ENCODE assay signal across 24 mouse cellular contexts in the genomic region with DNA sequence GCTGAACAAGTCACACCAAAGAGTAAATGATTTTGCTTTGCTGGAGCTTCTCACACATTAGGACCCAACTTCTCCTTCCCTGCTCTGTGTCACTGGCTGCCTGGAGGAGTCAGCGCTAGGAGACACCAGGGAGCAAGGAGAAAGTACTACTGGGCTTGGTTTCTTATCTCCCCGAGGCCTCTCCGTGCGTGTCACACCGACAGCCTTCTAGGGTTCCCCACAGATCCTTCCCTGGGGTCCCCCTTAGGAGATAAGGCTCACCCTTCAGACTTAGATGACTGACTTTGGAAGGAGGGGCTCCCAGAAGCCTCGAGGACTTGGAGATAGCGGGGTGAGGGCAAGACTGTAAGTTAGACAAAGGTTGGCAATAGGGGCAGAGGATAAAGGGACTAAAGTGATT. TPM values are rescaled to one million over a fixed set of nuclear protein-coding genes. Genes with fewer than 3 reads are reported as not detected.
A peak's percentile ranks its signal among the peaks of the same experiment; 100 is the strongest.
DNase-seq lines count a peak whose midpoint lies in the region; ATAC-seq lines count a peak whose summit lies in the region.
"Had no signal": no experiment of that assay in that cellular context is flagged by ENCODE, and none has a peak within 500 bp of the region (broad histone marks: within the 10 kb centered on the region; RNA-seq: fewer than 3 reads in every experiment).

No protein-coding gene starts in this region.

- H3K27me3 ChIP-seq in forebrain, embryonic 11.5 days (ENCODE audit: control insufficient read depth, insufficient read depth, low read length), result no peaks in the 10 kb centered on the region
- H3K27me3 ChIP-seq in forebrain, embryonic 15.5 days, result no peaks in the 10 kb centered on the region
- H3K27me3 ChIP-seq in midbrain, embryonic 11.5 days (ENCODE audit: control insufficient read depth, insufficient read depth, low read length), result no peaks in the 10 kb centered on the region
- no peaks in the 10 kb centered on the region for H3K27me3 ChIP-seq in midbrain, embryonic 15.5 days (replicated peaks)
- no peaks in the 10 kb centered on the region for H3K27me3 ChIP-seq in liver, embryonic 16.5 days (ENCODE audit: control insufficient read depth, insufficient read depth, low read depth, low read length)
- H3K27me3 ChIP-seq in kidney, embryonic 16.5 days (ENCODE audit: insufficient read depth, low read length), result no peaks in the 10 kb centered on the region
- H3K27me3 ChIP-seq: CH12.LX; heart, embryonic 13.5 days; megakaryocyte, embryonic 14.5 days; neural tube, embryonic 15.5 days had no signal

- no peak overlapping the region for H3K9ac ChIP-seq in forebrain, embryonic 11.5 days (ENCODE audit: low read length)
- H3K9ac ChIP-seq in forebrain, embryonic 15.5 days (replicated peaks), result no peak overlapping the region
- no peak overlapping the region for H3K9ac ChIP-seq in midbrain, embryonic 11.5 days (ENCODE audit: low read length)
- no peak overlapping the region for H3K9ac ChIP-seq in midbrain, embryonic 15.5 days
- no peak overlapping the region for H3K9ac ChIP-seq in liver, embryonic 16.5 days (ENCODE audit: low read depth, low read length)
- H3K9ac ChIP-seq in kidney, embryonic 16.5 days (replicated peaks; ENCODE audit: low read length), result no peak overlapping the region
- H3K9ac ChIP-seq: heart, embryonic 13.5 days; hindbrain, embryonic 14.5 days; lung, embryonic 14.5 days; neural tube, embryonic 15.5 days had no signal

- peak; percentile 4 for DNase-seq in forebrain, embryonic 11.5 days (ENCODE audit: low spot score)
- peak; percentile 69 for DNase-seq in midbrain, embryonic 11.5 days (ENCODE audit: low spot score, missing footprints)
- no peak for DNase-seq in thymus, postnatal 25 days
- DNase-seq: adrenal gland, adult 8-10 months; cerebellum, adult 8-10 months; cerebellum, postnatal 25 days; heart, postnatal 10 days; kidney, adult 9 months; kidney, postnatal 14 days; left cerebral cortex, postnatal 4 days; lung, embryonic 14.5 days; midbrain, embryonic 14.5 days; retina, postnatal 1 day; right cerebral cortex, postnatal 14 days had no signal

- no peak overlapping the region for H3K27ac ChIP-seq in forebrain, embryonic 11.5 days (ENCODE audit: low read depth, low read length)
- no peak overlapping the region for H3K27ac ChIP-seq in forebrain, embryonic 15.5 days (replicated peaks)
- no peak overlapping the region for H3K27ac ChIP-seq in midbrain, embryonic 11.5 days (ENCODE audit: low read depth, low read length)
- H3K27ac ChIP-seq in midbrain, embryonic 15.5 days, result no peak overlapping the region
- no peak overlapping the region for H3K27ac ChIP-seq in liver, embryonic 16.5 days (ENCODE audit: low read length)
- H3K27ac ChIP-seq in kidney, embryonic 16.5 days (ENCODE audit: low read length), result no peak overlapping the region
- H3K27ac ChIP-seq: heart, embryonic 13.5 days; hindbrain, embryonic 14.5 days; neural tube, embryonic 15.5 days had no signal

- H3K4me1 ChIP-seq in forebrain, embryonic 11.5 days (replicated peaks; ENCODE audit: control insufficient read depth, insufficient read depth, low read length), result peaks cover 15% of the 10 kb centered on the region; the same call in 1 of the 2 replicates
- H3K4me1 ChIP-seq in forebrain, embryonic 15.5 days, result peaks cover 22% of the 10 kb centered on the region
- H3K4me1 ChIP-seq in midbrain, embryonic 11.5 days (ENCODE audit: control insufficient read depth, insufficient read depth, low read length), result peaks cover 9% of the 10 kb centered on the region
- peaks cover 27% of the 10 kb centered on the region for H3K4me1 ChIP-seq in midbrain, embryonic 15.5 days
- H3K4me1 ChIP-seq in liver, embryonic 16.5 days (ENCODE audit: control insufficient read depth, low read depth, low read length), result peaks cover 12% of the 10 kb centered on the region
- peaks cover 9% of the 10 kb centered on the region; the same call in 1 of the 2 replicates for H3K4me1 ChIP-seq in kidney, embryonic 16.5 days (ENCODE audit: insufficient read depth, low read length)

- H3K4me2 ChIP-seq in forebrain, embryonic 11.5 days (ENCODE audit: low read depth, low read length, severe bottlenecking), result no peak overlapping the region
- H3K4me2 ChIP-seq in forebrain, embryonic 15.5 days (replicated peaks), result no peak overlapping the region
- no peak overlapping the region for H3K4me2 ChIP-seq in midbrain, embryonic 11.5 days
- no peak overlapping the region for H3K4me2 ChIP-seq in midbrain, embryonic 15.5 days
- peak overlapping the region; percentile 5; the same call in 1 of the 2 replicates for H3K4me2 ChIP-seq in liver, embryonic 16.5 days (ENCODE audit: low read depth, low read length)
- no peak overlapping the region for H3K4me2 ChIP-seq in kidney, embryonic 16.5 days (replicated peaks; ENCODE audit: low read depth, low read length)
- H3K4me2 ChIP-seq: heart, embryonic 13.5 days; hindbrain, embryonic 14.5 days; lung, embryonic 14.5 days; neural tube, embryonic 15.5 days had no signal

- WGBS in forebrain, embryonic 11.5 days, result 92% methylated on average over 7 of the region's 7 CpGs
- 93% methylated on average over 7 of the region's 7 CpGs for WGBS in forebrain, embryonic 15.5 days
- 95% methylated on average over 7 of the region's 7 CpGs for WGBS in midbrain, embryonic 11.5 days
- 91% methylated on average over 7 of the region's 7 CpGs for WGBS in midbrain, embryonic 15.5 days
- 16% methylated on average over 7 of the region's 7 CpGs for WGBS in liver, embryonic 16.5 days (ENCODE audit: insufficient replicate concordance)
- 89% methylated on average over 7 of the region's 7 CpGs for WGBS in kidney, embryonic 16.5 days

- no peak for ATAC-seq in forebrain, embryonic 11.5 days (replicated peaks; ENCODE audit: low FRiP score)
- no peak for ATAC-seq in forebrain, embryonic 15.5 days (replicated peaks)
- no peak for ATAC-seq in midbrain, embryonic 11.5 days (ENCODE audit: low FRiP score)
- no peak for ATAC-seq in midbrain, embryonic 15.5 days (replicated peaks)
- ATAC-seq in liver, embryonic 16.5 days (ENCODE audit: low read depth), result peak; percentile 80
- no peak for ATAC-seq in kidney, embryonic 16.5 days (ENCODE audit: low FRiP score, low TSS enrichment)
- ATAC-seq: forebrain, embryonic 16.5 days had no signal

- H3K9me3 ChIP-seq in forebrain, embryonic 11.5 days (ENCODE audit: control insufficient read depth, low read length), result no peaks in the 10 kb centered on the region
- H3K9me3 ChIP-seq in forebrain, embryonic 15.5 days, result no peaks in the 10 kb centered on the region
- H3K9me3 ChIP-seq in midbrain, embryonic 11.5 days (ENCODE audit: control insufficient read depth, low read length), result no peaks in the 10 kb centered on the region
- H3K9me3 ChIP-seq in midbrain, embryonic 15.5 days, result no peaks in the 10 kb centered on the region
- H3K9me3 ChIP-seq in liver, embryonic 16.5 days (replicated peaks; ENCODE audit: control insufficient read depth, low read length), result no peaks in the 10 kb centered on the region
- no peaks in the 10 kb centered on the region for H3K9me3 ChIP-seq in kidney, embryonic 16.5 days (ENCODE audit: low read length)
- H3K9me3 ChIP-seq: heart, embryonic 13.5 days; neural tube, embryonic 15.5 days had no signal

- H3K4me3 ChIP-seq in forebrain, embryonic 11.5 days (ENCODE audit: low read depth, low read length), result no peak overlapping the region
- H3K4me3 ChIP-seq in forebrain, embryonic 15.5 days, result no peak overlapping the region
- no peak overlapping the region for H3K4me3 ChIP-seq in midbrain, embryonic 11.5 days (ENCODE audit: low read depth, low read length)
- H3K4me3 ChIP-seq in midbrain, embryonic 15.5 days, result no peak overlapping the region
- no peak overlapping the region for H3K4me3 ChIP-seq in liver, embryonic 16.5 days (ENCODE audit: low read depth, low read length)
- H3K4me3 ChIP-seq in kidney, embryonic 16.5 days (ENCODE audit: low read length), result no peak overlapping the region
- H3K4me3 ChIP-seq: heart, embryonic 13.5 days; megakaryocyte, embryonic 14.5 days; neural tube, embryonic 15.5 days had no signal

- no peaks in the 10 kb centered on the region for H3K36me3 ChIP-seq in forebrain, embryonic 11.5 days (ENCODE audit: control insufficient read depth, insufficient read depth, low read length)
- no peaks in the 10 kb centered on the region for H3K36me3 ChIP-seq in forebrain, embryonic 15.5 days
- H3K36me3 ChIP-seq in midbrain, embryonic 11.5 days (ENCODE audit: control insufficient read depth, insufficient read depth, low read length), result no peaks in the 10 kb centered on the region
- no peaks in the 10 kb centered on the region for H3K36me3 ChIP-seq in midbrain, embryonic 15.5 days (replicated peaks)
- no peaks in the 10 kb centered on the region for H3K36me3 ChIP-seq in liver, embryonic 16.5 days (ENCODE audit: control insufficient read depth, insufficient read depth)
- H3K36me3 ChIP-seq in kidney, embryonic 16.5 days (ENCODE audit: insufficient read depth, low read length), result peaks cover 3% of the 10 kb centered on the region; the same call in 1 of the 2 replicates
- H3K36me3 ChIP-seq: neural tube, embryonic 15.5 days had no signal

RNA-seq across cellular contexts. Expression of a gene that starts 47.4 kb away (rescaled TPM):
- polyA plus RNA-seq in forebrain, embryonic 11.5 days (2014; fragmentation: Nextera tagmentation; extraction: Ambion mirVana), result 79.1 and 85.9 TPM in 2 replicates
- 78.7 and 81.2 TPM in 2 replicates for polyA plus RNA-seq in forebrain, embryonic 15.5 days (2015; fragmentation: Nextera tagmentation; extraction: Ambion mirVana)
- polyA plus RNA-seq in midbrain, embryonic 11.5 days (2014; fragmentation: Nextera tagmentation; extraction: Ambion mirVana), result 80.7 and 81.2 TPM in 2 replicates
- 82.5 and 84.8 TPM in 2 replicates for polyA plus RNA-seq in midbrain, embryonic 15.5 days (2015; fragmentation: Nextera tagmentation; extraction: Ambion mirVana)
- 15.8 and 17.1 TPM in 2 replicates for polyA plus RNA-seq in liver, embryonic 16.5 days (2015; fragmentation: Nextera tagmentation; extraction: Ambion mirVana)
- polyA plus RNA-seq in kidney, embryonic 16.5 days (2015; fragmentation: Nextera tagmentation; extraction: Ambion mirVana), result 61.0 and 64.8 TPM in 2 replicates
